Mouse (Mus musculus): ENCODE measurements around the gene Smarce1. TPM values are rescaled to one million over a fixed set of nuclear protein-coding genes. Genes with fewer than 3 reads are reported as not detected.

Gene Smarce1
- total and polyA plus RNA-seq, 3 experiments: 149 to 464 (median 246) TPM

GRCm38 (mm10) chr11:99231049-99231816 is 416 bp upstream of the Smarce1 start (continued):
- TF ChIP-seq UBTF (IDR thresholded peaks at IDR 0.05; ENCODE audit: low read depth, low read length) (no peak), CHD1 (IDR thresholded peaks at IDR 0.05; ENCODE audit: low read depth, low read length) (peak; percentile 90), SMC3 (IDR thresholded peaks at IDR 0.05; ENCODE audit: low read depth, low read length) (no peak), HCFC1 (IDR thresholded peaks at IDR 0.05; ENCODE audit: low read depth, low read length) (no peak), JUND (conservative IDR thresholded peaks at IDR 0.05; ENCODE audit: low read depth, low read length) (no peak), ZNF384 (IDR thresholded peaks at IDR 0.05; ENCODE audit: low read depth, low read length) (0 out of 2 replicates have a peak, but pooled peaks have one; percentile 17), POLR2AphosphoS2 (IDR thresholded peaks at IDR 0.05; ENCODE audit: low read depth, low read length) (no peak), MAFK (IDR thresholded peaks at IDR 0.05; ENCODE audit: insufficient replicate concordance, low read length) (no peak)

- no peaks in the 10 kb centered on the region for H3K27me3 ChIP-seq (replicated peaks)
- peaks cover 3 to 46% of the 10 kb centered on the region in 2 experiments for H3K4me1 ChIP-seq (ENCODE audit: control insufficient read depth in 1 of 2, insufficient read depth in 2 of 2)
- H3K9ac ChIP-seq (ENCODE audit: insufficient read depth, low read depth): peak overlapping the region; percentile 92
- H3K4me3 ChIP-seq (replicated peaks in 1 of 3; ENCODE audit: low read depth in 2 of 3, low read length in 2 of 3, poor library complexity in 1 of 3): peak overlapping the region; percentile 68 to 91 (median 75)
- H3K79me2 ChIP-seq (replicated peaks; ENCODE audit: control insufficient read depth, extremely low read depth, insufficient read depth, poor library complexity, severe bottlenecking): peaks cover 51% of the 10 kb centered on the region
- no peaks in the 10 kb centered on the region for H3K9me3 ChIP-seq (replicated peaks; ENCODE audit: low read length)
- no peak for TF ChIP-seq PAX5 (IDR thresholded peaks at IDR 0.05; ENCODE audit: low read length)
- no peak for TF ChIP-seq CHD2 (IDR thresholded peaks at IDR 0.05; ENCODE audit: low read length)
- peak; percentile 55; the same call in 1 of the 2 replicates for TF ChIP-seq MAX (IDR thresholded peaks at IDR 0.05; ENCODE audit: low read length)
- no peak for TF ChIP-seq POLR2AphosphoS2 (IDR thresholded peaks at IDR 0.05; ENCODE audit: low read depth, low read length)
- no peak; the same call in 1 of the 2 replicates for TF ChIP-seq MYC (IDR thresholded peaks at IDR 0.05; ENCODE audit: low read depth, low read length)
- TF ChIP-seq HCFC1 (IDR thresholded peaks at IDR 0.05; ENCODE audit: low read depth, low read length): no peak
- TF ChIP-seq MEF2A (IDR thresholded peaks at IDR 0.05; ENCODE audit: borderline replicate concordance, low read depth, low read length): 0 out of 2 replicates have a peak, but pooled peaks have one; percentile 9
- no peak for TF ChIP-seq JUN (IDR thresholded peaks at IDR 0.05; ENCODE audit: insufficient read depth, low read depth, low read length)
- TF ChIP-seq ZMIZ1 (IDR thresholded peaks at IDR 0.05; ENCODE audit: low read depth, low read length): no peak
- no peak for TF ChIP-seq USF1 (IDR thresholded peaks at IDR 0.05; ENCODE audit: low read depth, low read length)
- no peak; the same call in 1 of the 2 replicates for TF ChIP-seq SMC3 (IDR thresholded peaks at IDR 0.05; ENCODE audit: low read depth, low read length)
- TF ChIP-seq CTCF (conservative IDR thresholded peaks at IDR 0.05 in 1 of 2, IDR thresholded peaks at IDR 0.05 in 1 of 2; ENCODE audit: low read depth in 2 of 2, low read length in 2 of 2): no peak
- peak; percentile 77 for TF ChIP-seq SIN3A (IDR thresholded peaks at IDR 0.05; ENCODE audit: low read length)
- no peak for TF ChIP-seq EP300 (IDR thresholded peaks at IDR 0.05; ENCODE audit: low read length)
- no peak for TF ChIP-seq USF2 (conservative IDR thresholded peaks at IDR 0.05; ENCODE audit: low read depth, low read length)
- TF ChIP-seq CHD1 (IDR thresholded peaks at IDR 0.05; ENCODE audit: low read depth, low read length): peak; percentile 93
- no peak for TF ChIP-seq NELFE (IDR thresholded peaks at IDR 0.05; ENCODE audit: low read depth, low read length)
- TF ChIP-seq RAD21 (IDR thresholded peaks at IDR 0.05; ENCODE audit: low read depth, low read length): no peak
- TF ChIP-seq ZKSCAN1 (IDR thresholded peaks at IDR 0.05; ENCODE audit: borderline replicate concordance, low read depth, low read length): no peak
- TF ChIP-seq IRF4 (IDR thresholded peaks at IDR 0.05; ENCODE audit: low read depth, low read length): no peak
- TF ChIP-seq RCOR1 (conservative IDR thresholded peaks at IDR 0.05; ENCODE audit: low read depth, low read length): no peak; the same call in 1 of the 2 replicates
- TF ChIP-seq E2F4 (IDR thresholded peaks at IDR 0.05; ENCODE audit: insufficient replicate concordance, low read depth, low read length): no peak
- TF ChIP-seq ETS1 (conservative IDR thresholded peaks at IDR 0.05; ENCODE audit: low read depth, low read length): no peak
- no peak for TF ChIP-seq TBP (conservative IDR thresholded peaks at IDR 0.05; ENCODE audit: low read depth, low read length)
- TF ChIP-seq UBTF (IDR thresholded peaks at IDR 0.05; ENCODE audit: low read depth, low read length): no peak
- no peak for TF ChIP-seq KAT2A (IDR thresholded peaks at IDR 0.05; ENCODE audit: insufficient replicate concordance, low read length)
- TF ChIP-seq ELF1 (IDR thresholded peaks at IDR 0.05; ENCODE audit: low read depth, low read length): no peak
- TF ChIP-seq ZC3H11A (IDR thresholded peaks at IDR 0.05; ENCODE audit: low read depth, low read length): no peak
- 0 out of 2 replicates have a peak, but pooled peaks have one; percentile 9 for TF ChIP-seq MXI1 (IDR thresholded peaks at IDR 0.05; ENCODE audit: low read depth, low read length)
- 0 out of 2 replicates have a peak, but pooled peaks have one; percentile 5 for TF ChIP-seq MAZ (IDR thresholded peaks at IDR 0.05; ENCODE audit: low read depth, low read length)
- H3K36me3 ChIP-seq (replicated peaks in 1 of 2; ENCODE audit: control insufficient read depth in 1 of 2, insufficient read depth in 1 of 2, low read length in 1 of 2): peaks cover 30 to 51% of the 10 kb centered on the region in 2 experiments
- dilution Hi-C loops (cut with MboI; ENCODE audit: extremely low pct_ligation_motif_present, extremely low pct_unique_long_range_greater_than_20kb, low sequenced_read_pairs) (no loop called here), in situ Hi-C loops (cut with MboI; ENCODE audit: low pct_ligation_motif_present, low pct_unique_long_range_greater_than_20kb, low sequenced_read_pairs) (no loop called here)
- peak overlapping the region; percentile 99 for H3K4me2 ChIP-seq (ENCODE audit: insufficient read depth, low read depth, poor library complexity, severe bottlenecking)
- peak overlapping the region; percentile 69 for H3K27ac ChIP-seq (ENCODE audit: insufficient read depth, low read depth)
- DNase-seq (ENCODE audit: extremely low read depth): no peak
Measured at GRCm38 (mm10) chr11:99229641-99230260, 1.1 kb downstream of the Smarce1 start.

Data from CH12.LX (cell line).